Comparison of ENCODE assay signal across 8 mouse cellular contexts in genomic region chr5:67847253-67848165, GRCm38 (mm10). TPM values are rescaled to one million over a fixed set of nuclear protein-coding genes. Genes with fewer than 3 reads are reported as not detected.
DNase-seq lines count a peak whose midpoint lies in the region; ATAC-seq lines count a peak whose summit lies in the region.

Gene Atp8a1, minus strand, starts transcription at chr5:67847434.

- no peaks in the 10 kb centered on the region for H3K27me3 ChIP-seq in forebrain, embryonic 11.5 days (ENCODE audit: control insufficient read depth, insufficient read depth, low read length)
- no peaks in the 10 kb centered on the region for H3K27me3 ChIP-seq in heart, embryonic 16.5 days (ENCODE audit: control insufficient read depth, insufficient read depth, low read length)
- no peaks in the 10 kb centered on the region for H3K27me3 ChIP-seq in liver, embryonic 13.5 days
- H3K27me3 ChIP-seq in stomach, embryonic 14.5 days (ENCODE audit: control insufficient read depth, insufficient read depth, low read length): no peaks in the 10 kb centered on the region

- DNase-seq in CD8-positive naive resting alpha-beta T cell, adult 2 months (ENCODE audit: low read depth in 2 of 2, low spot score in 2 of 2): peak; percentile 98
- DNase-seq in c-Kit-positive CD71-positive TER-119-negative erythroid progenitor cells, embryonic 14.5 days (ENCODE audit: low read depth): peak; percentile 94
- DNase-seq in forebrain, embryonic 11.5 days (ENCODE audit: low spot score): peak; percentile 100
- DNase-seq in kidney, postnatal 25 days: peak; percentile 98 to 99
- peak; percentile 99 for DNase-seq in liver, embryonic 13.5 days
- peak; percentile 98 to 99 for DNase-seq in natural killer cell, adult 2 months (ENCODE audit: low spot score in 2 of 2)

- peak; percentile 93 for ATAC-seq in forebrain, embryonic 11.5 days (replicated peaks; ENCODE audit: low FRiP score)
- ATAC-seq in heart, embryonic 16.5 days (replicated peaks; ENCODE audit: extremely low read depth, insufficient read depth, low FRiP score): peak; percentile 98
- peak; percentile 92 for ATAC-seq in liver, embryonic 13.5 days (ENCODE audit: low read depth)
- ATAC-seq in stomach, embryonic 14.5 days (ENCODE audit: insufficient number of reproducible peaks, insufficient read depth, low FRiP score, low read depth): peak; percentile 97

- H3K4me1 ChIP-seq in forebrain, embryonic 11.5 days (replicated peaks; ENCODE audit: control insufficient read depth, insufficient read depth, low read length): peaks cover 7% of the 10 kb centered on the region
- peaks cover 12% of the 10 kb centered on the region for H3K4me1 ChIP-seq in heart, embryonic 16.5 days (ENCODE audit: control insufficient read depth, insufficient read depth, low read length)
- peaks cover 57% of the 10 kb centered on the region for H3K4me1 ChIP-seq in liver, embryonic 13.5 days (replicated peaks)
- H3K4me1 ChIP-seq in stomach, embryonic 14.5 days (ENCODE audit: control insufficient read depth, insufficient read depth, low read length): peaks cover 9% of the 10 kb centered on the region; the same call in 1 of the 2 replicates

- peak within 1 kb of the TSS; percentile 63 for H3K4me2 ChIP-seq in forebrain, embryonic 11.5 days (ENCODE audit: low read depth, low read length, severe bottlenecking)
- H3K4me2 ChIP-seq in heart, embryonic 16.5 days (ENCODE audit: low read depth, low read length): peak within 1 kb of the TSS; percentile 96
- H3K4me2 ChIP-seq in liver, embryonic 13.5 days: peak within 1 kb of the TSS; percentile 96
- H3K4me2 ChIP-seq in stomach, embryonic 14.5 days (replicated peaks; ENCODE audit: low read depth, low read length): peak within 1 kb of the TSS; percentile 88

- peak within 1 kb of the TSS; percentile 48; the same call in 1 of the 2 replicates for H3K27ac ChIP-seq in forebrain, embryonic 11.5 days (ENCODE audit: low read depth, low read length)
- peak within 1 kb of the TSS; percentile 85 for H3K27ac ChIP-seq in heart, embryonic 16.5 days (ENCODE audit: low read length)
- peak within 1 kb of the TSS; percentile 88 for H3K27ac ChIP-seq in liver, embryonic 13.5 days
- peak within 1 kb of the TSS; percentile 71 for H3K27ac ChIP-seq in stomach, embryonic 14.5 days (ENCODE audit: low read length)

- H3K9me3 ChIP-seq in forebrain, embryonic 11.5 days (ENCODE audit: control insufficient read depth, low read length): no peaks in the 10 kb centered on the region
- H3K9me3 ChIP-seq in heart, embryonic 16.5 days (replicated peaks; ENCODE audit: control insufficient read depth, low read length): no peaks in the 10 kb centered on the region
- H3K9me3 ChIP-seq in liver, embryonic 13.5 days (replicated peaks): no peaks in the 10 kb centered on the region
- no peaks in the 10 kb centered on the region for H3K9me3 ChIP-seq in stomach, embryonic 14.5 days (ENCODE audit: control insufficient read depth, low read depth, low read length)

- H3K36me3 ChIP-seq in forebrain, embryonic 11.5 days (ENCODE audit: control insufficient read depth, insufficient read depth, low read length): no peaks in the 10 kb centered on the region
- no peaks in the 10 kb centered on the region for H3K36me3 ChIP-seq in heart, embryonic 16.5 days (ENCODE audit: control insufficient read depth, insufficient read depth)
- H3K36me3 ChIP-seq in liver, embryonic 13.5 days: no peaks in the 10 kb centered on the region
- H3K36me3 ChIP-seq in stomach, embryonic 14.5 days (ENCODE audit: control insufficient read depth, insufficient read depth, low read length): no peaks in the 10 kb centered on the region

- 2% methylated on average over 60 of the region's 64 CpGs for WGBS in forebrain, embryonic 11.5 days
- WGBS in heart, embryonic 16.5 days: under 1% methylated on average over 60 of the region's 64 CpGs
- WGBS in liver, embryonic 13.5 days (ENCODE audit: insufficient replicate concordance): under 1% methylated on average over 63 of the region's 64 CpGs
- WGBS in stomach, embryonic 14.5 days: under 1% methylated on average over 60 of the region's 64 CpGs

- H3K9ac ChIP-seq in forebrain, embryonic 11.5 days (ENCODE audit: low read length): peak within 1 kb of the TSS; percentile 71
- peak within 1 kb of the TSS; percentile 82 for H3K9ac ChIP-seq in heart, embryonic 16.5 days (ENCODE audit: low read length)
- peak within 1 kb of the TSS; percentile 93 for H3K9ac ChIP-seq in liver, embryonic 13.5 days
- peak within 1 kb of the TSS; percentile 45 for H3K9ac ChIP-seq in stomach, embryonic 14.5 days (replicated peaks; ENCODE audit: low read depth, low read length)

- peak within 1 kb of the TSS; percentile 78 for H3K4me3 ChIP-seq in forebrain, embryonic 11.5 days (ENCODE audit: low read depth, low read length)
- H3K4me3 ChIP-seq in heart, embryonic 16.5 days (ENCODE audit: low read length): peak within 1 kb of the TSS; percentile 84
- H3K4me3 ChIP-seq in liver, embryonic 13.5 days (replicated peaks): peak within 1 kb of the TSS; percentile 88
- H3K4me3 ChIP-seq in stomach, embryonic 14.5 days (ENCODE audit: low read depth, low read length): peak within 1 kb of the TSS; percentile 79

RNA-seq across cellular contexts. Expression of gene Atp8a1, which starts in this region (rescaled TPM):
- polyA plus RNA-seq in forebrain, embryonic 11.5 days (2014; fragmentation: Nextera tagmentation; extraction: Ambion mirVana): 19.6 and 25.7 TPM in 2 replicates
- polyA plus RNA-seq in heart, embryonic 16.5 days (2015; fragmentation: Nextera tagmentation; extraction: Ambion mirVana): 10.5 and 13.0 TPM in 2 replicates
- 45.2 and 47.2 TPM in 2 replicates for polyA plus RNA-seq in liver, embryonic 13.5 days (2015; fragmentation: Nextera tagmentation; extraction: Ambion mirVana)
- polyA plus RNA-seq in stomach, embryonic 14.5 days (2014; fragmentation: Nextera tagmentation; extraction: Ambion mirVana): 8.6 and 10.7 TPM in 2 replicates

Comparison
In these comparisons a context has a peak if more than half of its experiments do, and no peak if none do; other contexts are left out.
1. Peak in every context shown above with its lines: DNase-seq, ATAC-seq, H3K4me3 ChIP-seq and H3K27ac ChIP-seq.